Mouse (Mus musculus) heart, embryonic 13.5 days (tissue): ENCODE data around the gene Gtsf1. TPM values are rescaled to one million over a fixed set of nuclear protein-coding genes. Genes with fewer than 3 reads are reported as not detected.

Source experiments
- ATAC-seq: fragments of 200-750 bp; cut with Nextera tagmentation; 2 replicates; pipeline ENCODE4 v1.8.0; 2017; ENCODE audit warnings: moderate TSS enrichment; ENCODE audit not compliant: insufficient number of reproducible peaks, low FRiP score, low TSS enrichment; ENCODE audit errors: extremely low read depth
- H3K27ac ChIP-seq: fragments of 300-500 bp; sonication (generic); replicated peaks from 2 replicates; pipeline ENCODE4 v1.5.1; 2015; ENCODE audit warnings: moderate library complexity, mild to moderate bottlenecking, inconsistent platforms
- H3K27me3 ChIP-seq: fragments of 300-500 bp; sonication (generic); replicated peaks from 2 replicates; pipeline ENCODE4 v1.6.1; 2015; ENCODE audit warnings: mild to moderate bottlenecking, inconsistent platforms
- H3K36me3 ChIP-seq: fragments of 300-500 bp; sonication (generic); 2 replicates; pipeline ENCODE4 v1.6.1; 2015; ENCODE audit warnings: mild to moderate bottlenecking, inconsistent platforms
- H3K4me1 ChIP-seq: fragments of 300-500 bp; sonication (generic); 2 replicates; pipeline ENCODE4 v1.6.1; 2015; ENCODE audit warnings: inconsistent platforms
- H3K4me2 ChIP-seq: fragments of 300-500 bp; sonication (generic); 2 replicates; pipeline ENCODE4 v1.6.1; 2015; ENCODE audit warnings: inconsistent platforms, mild to moderate bottlenecking, moderate library complexity
- H3K4me3 ChIP-seq: fragments of 300-500 bp; sonication (generic); 2 replicates; pipeline ENCODE4 v1.5.1; 2015; ENCODE audit warnings: moderate library complexity, mild to moderate bottlenecking, inconsistent platforms
- H3K9ac ChIP-seq: fragments of 300-500 bp; sonication (generic); 2 replicates; pipeline ENCODE4 v1.6.1; 2015; ENCODE audit warnings: inconsistent platforms, mild to moderate bottlenecking, moderate library complexity
- H3K9me3 ChIP-seq: fragments of 300-500 bp; sonication (generic); 2 replicates; pipeline ENCODE4 v1.6.1; 2016; ENCODE audit warnings: inconsistent platforms
- WGBS: fragments of 180-500 bp; shearing (Covaris S2); methylation state at CpG from one replicate; pipeline ENCODE4 v1.1.7; 2015; ENCODE audit warnings: mixed read lengths; 5-methylcytosine and 5-hydroxymethylcytosine counted together
- polyA plus RNA-seq: library from polyadenylated mRNA; unstranded; fragments of >200 nt; fragmentation: Nextera tagmentation; extraction: Ambion mirVana; gene quantifications from 2 replicates; pipeline ENCODE4 v1.2.1, GENCODE M21; 2015

Gtsf1 gene
- polyA plus RNA-seq, 1 experiment from 2014 or later, result 52.4 TPM

- H3K4me1 ChIP-seq, result peaks cover 76% of the 10 kb centered on the region
- no peaks in the 10 kb centered on the region for H3K27me3 ChIP-seq
- peaks cover 16% of the 10 kb centered on the region; the same call in 1 of the 2 replicates for H3K36me3 ChIP-seq
- H3K9ac ChIP-seq, result peak overlapping the region; percentile 100
- 15% methylated on average over 4 of the region's 4 CpGs for WGBS
- H3K27ac ChIP-seq, result peak overlapping the region; percentile 98
- H3K4me2 ChIP-seq, result peak overlapping the region; percentile 89
- no peak for ATAC-seq
- peak overlapping the region; percentile 95 for H3K4me3 ChIP-seq
- no peaks in the 10 kb centered on the region for H3K9me3 ChIP-seq
Observed at GRCm38 (mm10) chr15:103364761-103365160, 65.5 kb downstream of the Gtsf1 start.

GRCm38 (mm10) chr15:103363809-103364208 lies 66.5 kb downstream of the Gtsf1 start:
- H3K27ac ChIP-seq, result peak overlapping the region; percentile 98; the same call in 1 of the 2 replicates
- WGBS, result 42% methylated on average over 1 of the region's 1 CpGs
- H3K36me3 ChIP-seq, result peaks cover 16% of the 10 kb centered on the region; the same call in 1 of the 2 replicates
- H3K4me2 ChIP-seq, result peak overlapping the region; percentile 89
- H3K4me1 ChIP-seq, result peaks cover 79% of the 10 kb centered on the region
- H3K27me3 ChIP-seq, result no peaks in the 10 kb centered on the region
- H3K4me3 ChIP-seq, result peak overlapping the region; percentile 95
- H3K9me3 ChIP-seq, result no peaks in the 10 kb centered on the region
- no peak for ATAC-seq
- H3K9ac ChIP-seq, result peak overlapping the region; percentile 100

DNA sequence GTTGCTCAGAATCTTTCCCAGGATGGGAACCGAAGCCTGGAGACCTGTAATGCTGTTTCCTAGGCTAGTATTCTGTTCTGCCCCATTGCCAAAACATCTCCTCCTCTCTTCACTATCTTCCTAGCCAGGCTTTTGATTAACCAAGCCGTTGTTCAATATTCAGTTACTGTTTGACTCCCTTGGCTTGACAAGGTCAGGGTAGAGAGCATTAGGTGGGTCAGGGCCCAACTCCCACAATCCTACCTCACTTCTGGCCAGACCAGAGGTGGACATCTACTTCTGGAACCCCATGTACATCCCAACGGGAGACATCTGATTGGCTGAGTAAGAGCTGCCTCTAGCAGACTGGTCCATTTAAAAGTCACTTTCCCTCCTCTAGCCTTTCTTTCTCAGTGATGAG lies 67.3 kb downstream of the Gtsf1 start:
- peaks cover 80% of the 10 kb centered on the region for H3K4me1 ChIP-seq
- H3K4me3 ChIP-seq, result no peak overlapping the region
- ATAC-seq, result no peak
- no peak overlapping the region for H3K4me2 ChIP-seq
- H3K27ac ChIP-seq, result peak overlapping the region; percentile 61
- no peaks in the 10 kb centered on the region for H3K27me3 ChIP-seq
- peaks cover 21% of the 10 kb centered on the region for H3K36me3 ChIP-seq
- H3K9me3 ChIP-seq, result no peaks in the 10 kb centered on the region
- peak overlapping the region; percentile 19; the same call in 1 of the 2 replicates for H3K9ac ChIP-seq
- WGBS, result 73% methylated on average over 3 of the region's 3 CpGs

DNA sequence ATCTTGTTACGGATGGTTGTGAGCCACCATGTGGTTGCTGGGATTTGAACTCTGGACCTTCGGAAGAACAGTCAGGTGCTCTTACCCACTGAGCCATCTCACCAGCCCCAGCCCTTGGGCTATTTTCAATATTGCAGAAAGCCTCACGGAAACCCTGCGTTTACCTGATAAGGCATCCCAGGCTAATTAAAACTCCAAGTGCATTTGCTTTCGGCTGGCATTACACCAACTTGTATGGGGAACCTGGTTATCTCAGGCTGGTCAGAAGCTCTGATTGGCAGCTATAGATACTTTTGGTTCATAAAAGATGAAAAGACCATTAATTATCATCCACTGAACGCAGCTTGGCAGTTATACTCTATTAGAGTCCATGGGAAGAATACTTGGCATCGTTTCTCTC lies 67.9 kb downstream of the Gtsf1 start:
- no peak overlapping the region for H3K4me2 ChIP-seq
- H3K4me3 ChIP-seq, result no peak overlapping the region
- peaks cover 80% of the 10 kb centered on the region for H3K4me1 ChIP-seq
- peaks cover 28% of the 10 kb centered on the region for H3K36me3 ChIP-seq
- H3K27me3 ChIP-seq, result no peaks in the 10 kb centered on the region
- 65% methylated on average over 7 of the region's 7 CpGs for whole genome bisulfite sequencing
- peak overlapping the region; percentile 61 for H3K27ac ChIP-seq
- H3K9me3 ChIP-seq, result no peaks in the 10 kb centered on the region
- H3K9ac ChIP-seq, result no peak overlapping the region
- ATAC-seq, result no peak

DNA sequence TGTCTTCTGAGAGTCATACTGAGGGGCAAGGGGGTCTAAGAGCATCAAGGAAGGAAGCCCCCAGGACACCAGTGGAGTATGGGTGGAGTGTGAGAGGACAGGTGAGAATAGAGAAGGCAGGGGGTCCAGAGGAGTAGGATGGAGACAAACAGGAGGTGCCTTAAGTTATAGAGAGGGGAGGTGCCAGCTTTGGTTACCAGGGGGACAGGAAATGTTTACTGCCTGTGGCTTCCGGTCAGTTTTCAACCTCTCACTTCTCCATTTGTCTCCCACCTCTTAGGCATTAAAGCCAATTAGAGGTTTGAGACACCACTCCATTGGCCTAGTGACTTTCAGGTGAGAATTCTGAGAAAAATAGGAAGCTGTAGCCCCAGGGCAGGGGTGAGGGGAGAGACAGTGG lies 69.0 kb downstream of the Gtsf1 start:
- Histone ChIP-seq H3K9me3 (no peaks in the 10 kb centered on the region), H3K4me3 (no peak overlapping the region; the same call in 1 of the 2 replicates), H3K36me3 (peaks cover 38% of the 10 kb centered on the region), H3K4me2 (peak overlapping the region; percentile 5; the same call in 1 of the 2 replicates), H3K27ac (peak overlapping the region; percentile 34), H3K4me1 (peaks cover 85% of the 10 kb centered on the region), H3K9ac (peak overlapping the region; percentile 56), H3K27me3 (no peaks in the 10 kb centered on the region)
- 42% methylated on average over 1 of the region's 1 CpGs for whole genome bisulfite sequencing
- no peak for ATAC-seq

DNA sequence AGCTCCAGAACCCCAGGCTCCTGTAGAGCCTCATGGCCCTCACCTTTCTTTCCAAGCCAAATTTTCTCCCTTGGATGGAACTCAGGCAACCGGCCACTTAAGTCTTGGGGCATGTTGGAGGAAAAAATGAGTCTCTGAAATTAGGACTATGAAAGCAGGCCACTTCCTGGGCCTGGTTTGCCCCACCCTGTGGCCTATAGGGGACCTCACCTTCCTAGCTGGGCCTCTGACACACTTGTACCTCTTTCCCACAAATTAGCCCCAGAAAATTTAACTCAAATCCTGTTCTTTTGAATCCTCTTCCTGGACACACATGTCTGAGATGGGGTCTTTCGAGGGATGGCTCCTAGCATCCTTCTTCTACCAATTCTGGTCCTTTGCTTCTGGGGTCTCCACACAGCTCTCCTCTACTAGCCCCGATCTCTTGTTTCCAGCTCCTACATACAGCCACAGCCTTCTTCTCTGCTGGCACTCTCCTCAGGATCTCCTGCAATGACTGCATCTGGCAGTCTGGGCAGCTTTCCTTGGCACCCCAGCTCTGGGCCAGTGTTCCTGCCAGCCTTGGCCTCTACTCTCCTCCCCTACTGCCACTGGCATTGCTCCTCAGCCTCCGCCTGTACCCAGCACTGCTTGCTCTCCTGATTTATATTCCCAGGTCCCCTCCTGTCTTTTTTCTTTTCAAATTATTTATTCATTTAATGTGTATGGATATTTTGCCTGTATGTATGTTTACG lies 70.2 kb downstream of the Gtsf1 start:
- Histone ChIP-seq H3K9ac (peak overlapping the region; percentile 73), H3K4me3 (no peak overlapping the region), H3K27ac (peak overlapping the region; percentile 99), H3K36me3 (peaks cover 51% of the 10 kb centered on the region), H3K4me2 (no peak overlapping the region), H3K9me3 (no peaks in the 10 kb centered on the region), H3K27me3 (no peaks in the 10 kb centered on the region), H3K4me1 (peaks cover 92% of the 10 kb centered on the region)
- no peak for ATAC-seq
- WGBS, result 83% methylated on average over 5 of the region's 5 CpGs

- H3K27me3 ChIP-seq, result no peaks in the 10 kb centered on the region
- H3K9ac ChIP-seq, result peak overlapping the region; percentile 73
- no peaks in the 10 kb centered on the region for H3K9me3 ChIP-seq
- H3K4me2 ChIP-seq, result peak overlapping the region; percentile 49
- WGBS, result 23% methylated on average over 1 of the region's 1 CpGs
- H3K27ac ChIP-seq, result peak overlapping the region; percentile 99
- peaks cover 60% of the 10 kb centered on the region for H3K36me3 ChIP-seq
- peak; percentile 23 for ATAC-seq
- peaks cover 92% of the 10 kb centered on the region for H3K4me1 ChIP-seq
- no peak overlapping the region for H3K4me3 ChIP-seq
Observed at GRCm38 (mm10) chr15:103359122-103359510, 71.2 kb downstream of the Gtsf1 start.

DNA sequence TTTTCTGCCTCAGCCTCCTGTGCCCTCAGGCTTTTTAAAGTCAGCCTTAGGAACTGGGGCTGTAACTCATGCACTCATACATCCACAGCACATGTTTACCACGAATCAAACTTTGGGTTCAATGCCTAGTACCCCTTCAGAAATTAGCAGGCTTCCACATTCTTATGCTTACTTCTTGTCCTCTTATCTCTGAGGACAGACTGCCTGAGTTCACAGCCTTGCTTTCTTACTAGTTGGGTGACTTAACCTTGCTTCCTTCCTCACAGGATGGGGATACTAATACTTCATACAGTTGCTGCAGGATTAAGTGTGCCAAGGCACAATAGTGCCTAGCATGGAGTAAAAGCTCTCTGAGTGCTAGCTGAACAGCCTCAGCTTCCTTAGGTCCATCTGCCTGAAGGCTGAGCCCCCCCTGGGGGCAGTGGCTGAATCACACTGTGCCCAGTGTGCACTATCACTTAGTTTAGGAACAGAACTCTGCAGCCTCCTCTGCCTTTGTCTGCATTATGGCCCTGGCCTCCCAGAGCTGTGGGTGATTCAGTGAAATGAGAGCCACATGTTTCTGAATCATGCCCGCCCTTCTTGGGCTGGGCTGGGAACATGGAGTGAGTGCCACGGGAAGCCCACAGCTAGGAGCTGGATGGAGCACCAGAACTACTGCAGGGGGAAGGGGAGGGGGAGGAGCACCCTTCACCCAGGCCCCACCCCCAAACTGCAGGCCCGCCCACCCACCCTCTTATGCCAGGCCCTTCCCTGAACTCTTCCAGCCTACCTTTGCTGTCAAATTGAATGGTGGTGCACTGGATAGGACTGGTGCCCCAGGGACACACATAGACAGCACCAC lies 71.8 kb downstream of the Gtsf1 start:
- Histone ChIP-seq H3K9me3 (no peaks in the 10 kb centered on the region), H3K9ac (peak overlapping the region; percentile 73), H3K4me1 (peaks cover 92% of the 10 kb centered on the region), H3K4me2 (peak overlapping the region; percentile 49), H3K27me3 (no peaks in the 10 kb centered on the region), H3K4me3 (no peak overlapping the region), H3K27ac (peak overlapping the region; percentile 99), H3K36me3 (peaks cover 66% of the 10 kb centered on the region)
- ATAC-seq, result peak; percentile 51; the same call in 1 of the 2 replicates
- 32% methylated on average over 4 of the region's 4 CpGs for WGBS

DNA sequence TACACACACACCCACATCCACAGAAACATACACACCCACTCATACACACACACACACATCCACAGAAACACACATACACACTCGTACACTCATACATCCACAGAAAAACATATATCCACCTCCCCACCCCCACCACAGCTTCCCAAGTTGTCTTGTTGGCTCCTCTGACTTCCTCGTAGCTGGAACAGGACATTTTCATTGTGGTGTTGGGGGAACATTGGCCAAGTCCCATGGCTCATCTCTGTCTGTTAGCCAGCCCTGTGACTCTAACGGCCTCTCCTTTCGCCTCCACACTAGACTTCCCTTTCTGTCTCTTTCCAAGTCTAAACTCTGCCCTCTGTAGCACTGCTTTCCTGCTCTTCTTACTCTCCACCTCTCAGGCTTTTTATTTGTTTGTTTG lies 72.5 kb downstream of the Gtsf1 start:
- H3K36me3 ChIP-seq, result peaks cover 72% of the 10 kb centered on the region

GRCm38 (mm10) chr15:103356130-103356529 lies 74.1 kb downstream of the Gtsf1 start:
- Histone ChIP-seq H3K36me3 (peaks cover 79% of the 10 kb centered on the region), H3K4me3 (no peak overlapping the region), H3K4me1 (peaks cover 78% of the 10 kb centered on the region), H3K9ac (peak overlapping the region; percentile 73), H3K27ac (peak overlapping the region; percentile 99), H3K9me3 (no peaks in the 10 kb centered on the region), H3K4me2 (peak overlapping the region; percentile 38; the same call in 1 of the 2 replicates), H3K27me3 (no peaks in the 10 kb centered on the region)
- WGBS, result 43% methylated on average over 4 of the region's 4 CpGs
- no peak for ATAC-seq

More for the DNA sequence above, 72.5 kb downstream of the Gtsf1 start:
- H3K4me3 ChIP-seq, result no peak overlapping the region
- H3K27ac ChIP-seq, result peak overlapping the region; percentile 99
- no peak for ATAC-seq
- 70% methylated on average over 4 of the region's 4 CpGs for WGBS
- peaks cover 92% of the 10 kb centered on the region for H3K4me1 ChIP-seq
- H3K9me3 ChIP-seq, result no peaks in the 10 kb centered on the region
- H3K9ac ChIP-seq, result peak overlapping the region; percentile 73
- H3K4me2 ChIP-seq, result peak overlapping the region; percentile 49
- no peaks in the 10 kb centered on the region for H3K27me3 ChIP-seq

- Histone ChIP-seq H3K9ac (peak overlapping the region; percentile 73), H3K27ac (peak overlapping the region; percentile 99), H3K9me3 (no peaks in the 10 kb centered on the region), H3K4me3 (no peak overlapping the region), H3K36me3 (peaks cover 81% of the 10 kb centered on the region), H3K4me2 (peak overlapping the region; percentile 38), H3K4me1 (peaks cover 74% of the 10 kb centered on the region), H3K27me3 (no peaks in the 10 kb centered on the region)
- WGBS, result 34% methylated on average over 4 of the region's 4 CpGs
- ATAC-seq, result peak; percentile 44; the same call in 1 of the 2 replicates
Observed at GRCm38 (mm10) chr15:103355420-103355819, 74.8 kb downstream of the Gtsf1 start.
